Mouse (Mus musculus): Measurements from ENCODE around the gene Acvr1b. TPM values are rescaled to one million over a fixed set of nuclear protein-coding genes. Genes with fewer than 3 reads are reported as not detected.

Gene Acvr1b
- total and polyA plus RNA-seq, 2 experiments from 2014 or later, result 17.4 to 80.4 TPM

DNA sequence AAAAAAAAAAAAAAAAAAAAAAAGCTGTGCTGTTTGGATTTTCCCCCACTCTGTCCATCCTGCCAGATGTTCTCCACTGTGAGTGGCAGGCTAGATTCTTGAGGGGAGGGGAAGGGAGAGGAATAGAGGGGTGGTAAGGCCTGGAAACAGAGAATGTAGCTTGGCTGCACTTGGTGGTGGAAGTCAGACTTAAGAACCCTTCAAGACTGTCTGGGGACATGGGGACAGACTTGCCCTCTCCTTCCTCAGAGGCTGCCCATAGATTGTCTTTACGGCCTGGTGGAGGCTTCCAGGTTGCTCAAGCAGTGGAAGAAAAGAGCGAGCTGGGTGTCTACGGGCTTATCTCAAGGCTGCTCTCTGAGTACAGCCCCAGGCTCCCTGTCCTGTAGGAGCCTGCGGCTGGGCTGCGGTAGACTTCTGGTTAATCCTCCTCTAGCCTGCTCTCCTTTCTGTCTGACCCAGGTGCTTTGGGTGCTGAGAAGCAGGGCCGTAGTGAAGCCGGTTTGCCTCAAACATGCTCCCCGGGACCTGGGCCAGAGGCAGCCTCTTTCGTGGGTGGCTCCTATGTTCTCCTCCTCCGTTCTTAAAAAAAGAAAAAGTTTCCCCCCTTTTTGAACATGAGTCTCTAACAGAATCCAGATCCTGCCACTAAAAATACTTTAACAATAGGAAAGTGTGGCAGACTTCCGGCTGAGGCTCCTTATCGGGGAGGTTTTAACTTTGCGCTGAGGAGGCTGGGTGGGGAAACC is 87.2 kb downstream of the Acvr1b start:
- Histone ChIP-seq H3K36me3 (ENCODE audit: insufficient read depth) (no peaks in the 10 kb centered on the region), H3K9ac (no peak overlapping the region), H3K4me2 (ENCODE audit: low read depth) (no peak overlapping the region), H3K4me3 (ENCODE audit: low read depth, low read length) (no peak overlapping the region), H3K27ac (ENCODE audit: low read depth, low read length) (no peak overlapping the region), H3K9me3 (ENCODE audit: low read length) (no peaks in the 10 kb centered on the region), H3K27me3 (ENCODE audit: insufficient read depth, low read length) (peaks cover 5% of the 10 kb centered on the region), H3K4me1 (ENCODE audit: insufficient read depth) (peaks cover 6% of the 10 kb centered on the region; the same call in 1 of the 2 replicates)
- DNase-seq (no peak), ATAC-seq (no peak)
- no peak for TF ChIP-seq CTCF (IDR thresholded peaks at IDR 0.05; ENCODE audit: low read depth)
- 65% methylated on average over 13 of the region's 13 CpGs for WGBS

DNA sequence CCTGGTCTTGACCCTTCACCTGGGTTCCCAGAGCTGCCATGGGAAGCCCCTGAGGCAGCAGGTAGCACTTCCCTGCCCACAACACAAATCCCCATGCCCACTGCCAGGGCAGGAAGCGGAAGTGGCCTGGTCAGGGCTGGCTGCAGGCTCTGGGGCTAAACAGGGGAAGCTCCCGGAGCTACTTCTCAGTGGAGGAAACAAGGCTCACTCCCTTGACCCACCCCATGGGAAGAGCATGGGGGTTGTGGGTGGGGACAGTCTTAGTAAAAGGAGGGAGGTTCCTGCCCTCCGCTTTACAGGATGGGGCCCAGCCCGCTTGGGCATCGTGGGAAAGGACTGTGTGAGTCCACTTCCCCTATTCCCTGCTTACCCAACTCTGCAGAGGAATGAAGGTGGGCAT is 88.6 kb downstream of the Acvr1b start:
- TF ChIP-seq CTCF (IDR thresholded peaks at IDR 0.05; ENCODE audit: low read depth), result no peak
- WGBS, result 63% methylated on average over 5 of the region's 5 CpGs
- Histone ChIP-seq H3K27ac (ENCODE audit: low read depth, low read length) (no peak overlapping the region), H3K4me3 (ENCODE audit: low read depth, low read length) (no peak overlapping the region), H3K27me3 (ENCODE audit: insufficient read depth, low read length) (peaks cover 5% of the 10 kb centered on the region), H3K4me1 (ENCODE audit: insufficient read depth) (peaks cover 7% of the 10 kb centered on the region; the same call in 1 of the 2 replicates), H3K9ac (no peak overlapping the region), H3K36me3 (ENCODE audit: insufficient read depth) (no peaks in the 10 kb centered on the region), H3K9me3 (ENCODE audit: low read length) (no peaks in the 10 kb centered on the region), H3K4me2 (ENCODE audit: low read depth) (no peak overlapping the region)
- DNase-seq (no peak), ATAC-seq (no peak)

Small RNAs within 50 kb of the gene (microRNA-seq; reads per million reads assigned to microRNA genes)
- gene Mir6962, result 0 to 1.2 reads per million in 2 experiments

Other genes starting within 250 kb of the Acvr1b start
- not detected in 2 replicates for gene Gm47841, start 126.7 kb upstream of the Acvr1b start, total RNA-seq (2014; rRNA removed)
- gene Gm47841, start 126.7 kb upstream of the Acvr1b start, polyA plus RNA-seq (2015; fragmentation: Nextera tagmentation; extraction: Ambion mirVana), result not detected in 2 replicates
- gene Fignl2, start 95.5 kb upstream of the Acvr1b start, total RNA-seq (2014; rRNA removed), result 0.85 and 1.3 TPM in 2 replicates
- 0.06 TPM in 1 of 2 replicates, not detected in the other for gene Fignl2, start 95.5 kb upstream of the Acvr1b start, polyA plus RNA-seq (2015; fragmentation: Nextera tagmentation; extraction: Ambion mirVana)
- gene Ankrd33, start 58.3 kb upstream of the Acvr1b start, total RNA-seq (2014; rRNA removed), result not detected in 2 replicates
- not detected in 2 replicates for gene Ankrd33, start 58.3 kb upstream of the Acvr1b start, polyA plus RNA-seq (2015; fragmentation: Nextera tagmentation; extraction: Ambion mirVana)
- gene Acvrl1, start 45.5 kb upstream of the Acvr1b start, total RNA-seq (2014; rRNA removed), result 8.7 and 10.7 TPM in 2 replicates
- gene Acvrl1, start 45.5 kb upstream of the Acvr1b start, polyA plus RNA-seq (2015; fragmentation: Nextera tagmentation; extraction: Ambion mirVana), result 5.8 and 6.0 TPM in 2 replicates
- gene Grasp, start 50.1 kb downstream of the Acvr1b start, total RNA-seq (2014; rRNA removed), result 8.8 and 11.1 TPM in 2 replicates
- gene Grasp, start 50.1 kb downstream of the Acvr1b start, polyA plus RNA-seq (2015; fragmentation: Nextera tagmentation; extraction: Ambion mirVana), result 3.3 and 3.4 TPM in 2 replicates
- 8.9 and 9.6 TPM in 2 replicates for gene Nr4a1, start 80.2 kb downstream of the Acvr1b start, total RNA-seq (2014; rRNA removed)
- 8.5 and 9.0 TPM in 2 replicates for gene Nr4a1, start 80.2 kb downstream of the Acvr1b start, polyA plus RNA-seq (2015; fragmentation: Nextera tagmentation; extraction: Ambion mirVana)
- 56.3 and 60.0 TPM in 2 replicates for gene Atg101, start 110.2 kb downstream of the Acvr1b start, total RNA-seq (2014; rRNA removed)
- gene Atg101, start 110.2 kb downstream of the Acvr1b start, polyA plus RNA-seq (2015; fragmentation: Nextera tagmentation; extraction: Ambion mirVana), result 81.3 and 94.4 TPM in 2 replicates
- gene 6030408B16Rik, start 119.1 kb downstream of the Acvr1b start, total RNA-seq (2014; rRNA removed), result 0.54 and 1.00 TPM in 2 replicates
- 0.30 and 0.77 TPM in 2 replicates for gene 6030408B16Rik, start 119.1 kb downstream of the Acvr1b start, polyA plus RNA-seq (2015; fragmentation: Nextera tagmentation; extraction: Ambion mirVana)
- gene Krt80, start 196.1 kb downstream of the Acvr1b start, total RNA-seq (2014; rRNA removed), result 0.29 TPM in 1 of 2 replicates, not detected in the other
- gene Krt80, start 196.1 kb downstream of the Acvr1b start, polyA plus RNA-seq (2015; fragmentation: Nextera tagmentation; extraction: Ambion mirVana), result 0.16 and 0.23 TPM in 2 replicates
- gene Krt7, start 237.0 kb downstream of the Acvr1b start, total RNA-seq (2014; rRNA removed), result 0.29 and 0.31 TPM in 2 replicates
- gene Krt7, start 237.0 kb downstream of the Acvr1b start, polyA plus RNA-seq (2015; fragmentation: Nextera tagmentation; extraction: Ambion mirVana), result 0.24 and 0.47 TPM in 2 replicates

Measured in forebrain, postnatal 0 days (tissue).